Mouse (Mus musculus): ENCODE data around the gene Enoph1. TPM values are rescaled to one million over a fixed set of nuclear protein-coding genes. Genes with fewer than 3 reads are reported as not detected.

Enoph1 gene
- total and polyA plus RNA-seq, 2 experiments from 2014 or later: 49.0 to 55.6 TPM

DNA sequence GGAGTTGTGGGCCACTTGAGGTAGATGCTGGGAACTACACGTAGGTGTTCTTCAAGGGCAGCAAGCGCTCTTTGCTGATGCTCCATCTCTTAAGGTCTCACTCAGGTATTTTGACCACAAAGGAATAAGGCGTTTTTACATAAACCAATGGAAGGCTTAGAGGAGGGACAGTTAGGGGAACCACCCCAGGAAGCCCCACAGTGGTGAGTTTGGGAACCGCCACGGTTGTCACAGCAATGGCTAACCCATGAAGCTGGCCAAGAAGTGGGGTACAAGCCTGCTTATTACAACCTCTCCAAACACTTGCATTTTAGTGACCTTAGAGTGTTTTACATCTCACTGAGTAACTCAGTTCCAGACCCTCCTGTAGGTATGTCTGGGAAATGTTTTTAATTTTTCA lies 31.8 kb downstream of the Enoph1 start:
- 89% methylated on average over 5 of the region's 5 CpGs for WGBS
- Histone ChIP-seq H3K9me3 (ENCODE audit: low read length) (no peaks in the 10 kb centered on the region), H3K9ac (replicated peaks; ENCODE audit: low read length) (no peak overlapping the region), H3K27me3 (ENCODE audit: insufficient read depth, low read length) (no peaks in the 10 kb centered on the region), H3K27ac (no peak overlapping the region), H3K4me2 (ENCODE audit: low read depth, low read length) (no peak overlapping the region), H3K4me1 (ENCODE audit: insufficient read depth, low read length) (no peaks in the 10 kb centered on the region), H3K4me3 (ENCODE audit: low read length) (no peak overlapping the region), H3K36me3 (ENCODE audit: insufficient read depth, low read length) (peaks cover 13% of the 10 kb centered on the region)
- 0 out of 2 replicates have a peak, but pooled peaks have one; percentile 18 for TF ChIP-seq CTCF (IDR thresholded peaks at IDR 0.05; ENCODE audit: low read depth)
- DNase-seq (ENCODE audit: low spot score): no peak
- no peak for ATAC-seq

DNA sequence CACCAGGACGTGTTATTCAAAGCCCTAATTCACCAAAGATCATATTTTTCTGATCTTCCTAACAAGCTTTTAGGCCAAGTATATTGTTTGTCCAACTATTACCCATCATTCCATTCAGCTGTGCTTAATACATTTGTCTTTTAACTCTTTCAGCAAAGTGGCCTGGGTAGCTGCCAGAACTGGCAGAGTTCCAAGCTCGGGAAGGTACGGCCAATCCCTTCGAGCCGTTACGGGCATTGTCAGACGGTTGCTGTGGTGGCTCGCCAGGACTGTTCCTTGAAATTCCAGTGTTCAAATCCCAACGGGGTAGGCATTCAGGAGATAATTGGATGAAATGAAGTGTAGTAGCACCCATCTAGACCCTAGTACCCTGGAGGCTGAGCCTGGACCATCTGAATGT lies 32.8 kb downstream of the Enoph1 start:
- Histone ChIP-seq H3K27me3 (ENCODE audit: insufficient read depth, low read length) (no peaks in the 10 kb centered on the region), H3K4me2 (ENCODE audit: low read depth, low read length) (no peak overlapping the region), H3K4me3 (ENCODE audit: low read length) (no peak overlapping the region), H3K9ac (replicated peaks; ENCODE audit: low read length) (no peak overlapping the region), H3K27ac (no peak overlapping the region), H3K36me3 (ENCODE audit: insufficient read depth, low read length) (peaks cover 8% of the 10 kb centered on the region), H3K9me3 (ENCODE audit: low read length) (no peaks in the 10 kb centered on the region), H3K4me1 (ENCODE audit: insufficient read depth, low read length) (no peaks in the 10 kb centered on the region)
- WGBS: 37% methylated on average over 9 of the region's 9 CpGs
- DNase-seq (ENCODE audit: low spot score) (peak; percentile 31), ATAC-seq (no peak)
- no peak for TF ChIP-seq CTCF (IDR thresholded peaks at IDR 0.05; ENCODE audit: low read depth)

DNA sequence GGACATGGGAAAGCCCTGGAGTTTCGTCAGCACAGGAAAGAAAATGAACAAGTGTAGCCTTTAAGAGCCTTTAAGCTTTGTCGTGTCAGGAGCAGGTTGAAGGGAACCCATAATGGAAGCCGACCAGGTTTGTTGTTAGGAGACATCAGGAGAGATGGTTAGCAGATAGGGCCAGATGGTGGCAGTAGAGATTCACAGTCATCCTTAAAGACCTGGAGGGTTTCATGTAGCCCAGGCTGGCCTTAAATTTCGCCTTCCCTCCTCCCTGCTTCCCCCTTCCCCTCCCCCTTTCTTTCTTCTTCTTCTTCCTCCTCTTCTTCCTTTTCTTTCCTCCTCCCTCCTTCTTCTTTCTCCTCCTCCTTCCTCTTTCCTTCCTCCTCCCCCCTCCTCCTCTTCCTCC lies 34.8 kb downstream of the Enoph1 start:
- ATAC-seq (no peak), DNase-seq (ENCODE audit: low spot score) (peak; percentile 70)
- Histone ChIP-seq H3K36me3 (ENCODE audit: insufficient read depth, low read length) (no peaks in the 10 kb centered on the region), H3K4me2 (ENCODE audit: low read depth, low read length) (no peak overlapping the region), H3K9ac (replicated peaks; ENCODE audit: low read length) (no peak overlapping the region), H3K4me3 (ENCODE audit: low read length) (no peak overlapping the region), H3K9me3 (ENCODE audit: low read length) (no peaks in the 10 kb centered on the region), H3K27me3 (ENCODE audit: insufficient read depth, low read length) (no peaks in the 10 kb centered on the region), H3K27ac (no peak overlapping the region), H3K4me1 (ENCODE audit: insufficient read depth, low read length) (0 out of 2 replicates have a peak, but pooled peaks cover 2% of the 10 kb centered on the region)
- TF ChIP-seq CTCF (IDR thresholded peaks at IDR 0.05; ENCODE audit: low read depth): peak; percentile 68
- 54% methylated on average over 4 of the region's 4 CpGs for WGBS

DNA sequence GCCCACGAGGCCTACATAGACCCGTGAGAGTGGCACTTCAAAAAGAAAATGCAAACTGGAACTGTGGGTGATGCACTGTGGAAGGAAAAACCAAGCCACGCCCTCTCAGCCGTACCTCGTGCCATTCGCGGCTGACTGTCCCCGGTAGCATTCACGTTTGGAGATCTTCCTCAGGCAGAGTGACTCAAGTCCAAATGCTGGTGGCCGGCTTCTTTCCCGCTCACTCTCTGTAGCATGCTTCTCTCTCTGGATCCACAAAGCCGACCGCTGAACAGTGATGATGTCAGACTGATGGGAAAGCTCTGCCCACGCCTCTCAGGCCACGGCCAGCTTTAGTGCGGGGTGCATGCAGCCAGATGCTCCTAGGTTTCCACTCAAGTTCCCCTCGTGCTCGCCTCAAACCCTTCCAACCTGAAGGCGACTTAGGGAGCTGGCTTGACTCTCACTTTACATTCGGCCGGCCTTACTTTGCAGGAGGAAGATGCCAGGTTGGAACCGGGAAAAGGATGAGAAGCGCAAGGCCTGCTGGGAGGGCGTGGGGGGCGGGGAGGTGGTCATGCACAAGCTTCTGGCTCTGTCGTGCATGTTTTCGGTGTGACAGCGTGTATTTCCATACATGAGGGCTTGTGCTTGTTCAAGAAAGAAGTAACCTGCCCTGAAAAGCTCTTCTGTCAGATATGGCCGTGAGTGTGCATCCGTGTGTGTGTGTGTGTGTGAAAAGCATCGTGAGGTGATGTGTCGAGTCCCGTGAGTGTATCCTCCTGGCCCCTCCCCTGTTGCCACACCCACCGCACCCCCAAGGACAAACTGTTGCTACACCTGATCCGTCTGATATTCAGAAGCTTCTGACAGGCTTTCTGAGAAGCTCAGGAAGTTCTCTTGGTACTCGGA lies 39.5 kb downstream of the Enoph1 start:
- WGBS: 39% methylated on average over 36 of the region's 36 CpGs
- ATAC-seq (peak; percentile 56), DNase-seq (ENCODE audit: low spot score) (peak; percentile 37)
- Histone ChIP-seq H3K9me3 (ENCODE audit: low read length) (no peaks in the 10 kb centered on the region), H3K4me1 (ENCODE audit: insufficient read depth, low read length) (0 out of 2 replicates have a peak, but pooled peaks cover 2% of the 10 kb centered on the region), H3K27me3 (ENCODE audit: insufficient read depth, low read length) (no peaks in the 10 kb centered on the region), H3K36me3 (ENCODE audit: insufficient read depth, low read length) (no peaks in the 10 kb centered on the region), H3K4me2 (ENCODE audit: low read depth, low read length) (peak overlapping the region; percentile 37), H3K4me3 (ENCODE audit: low read length) (peak overlapping the region; percentile 5; the same call in 1 of the 2 replicates), H3K27ac (no peak overlapping the region), H3K9ac (replicated peaks; ENCODE audit: low read length) (no peak overlapping the region)
- no peak for TF ChIP-seq CTCF (IDR thresholded peaks at IDR 0.05; ENCODE audit: low read depth)

DNA sequence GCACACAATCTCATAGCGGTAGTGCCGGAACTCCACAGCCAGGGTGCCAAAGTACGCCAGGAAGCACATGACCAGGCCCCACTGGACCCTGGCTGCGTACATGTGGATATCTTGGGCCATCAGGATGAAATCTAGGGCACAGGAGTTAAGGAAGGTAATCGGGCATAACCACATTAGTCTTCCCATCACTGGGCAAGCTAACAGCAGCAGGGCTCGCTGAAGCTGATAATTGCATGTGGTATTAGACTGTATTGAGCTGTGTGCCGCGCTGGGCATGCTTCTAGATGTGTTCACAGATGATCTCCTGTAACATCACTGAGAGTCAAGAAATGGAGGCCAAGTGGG lies 40.1 kb downstream of the Enoph1 start:
- WGBS: 59% methylated on average over 8 of the region's 8 CpGs
- 0 out of 2 replicates have a peak, but pooled peaks have one; percentile 7 for TF ChIP-seq CTCF (IDR thresholded peaks at IDR 0.05; ENCODE audit: low read depth)
- ATAC-seq (peak; percentile 59), DNase-seq (ENCODE audit: low spot score) (peak; percentile 45)
- H3K4me1 ChIP-seq (ENCODE audit: insufficient read depth, low read length): 0 out of 2 replicates have a peak, but pooled peaks cover 2% of the 10 kb centered on the region
- no peak overlapping the region for H3K4me2 ChIP-seq (ENCODE audit: low read depth, low read length)
- H3K27me3 ChIP-seq (ENCODE audit: insufficient read depth, low read length): no peaks in the 10 kb centered on the region
- no peak overlapping the region for H3K27ac ChIP-seq
- no peaks in the 10 kb centered on the region for H3K36me3 ChIP-seq (ENCODE audit: insufficient read depth, low read length)
- no peak overlapping the region for H3K4me3 ChIP-seq (ENCODE audit: low read length)
- H3K9ac ChIP-seq (replicated peaks; ENCODE audit: low read length): no peak overlapping the region
- no peaks in the 10 kb centered on the region for H3K9me3 ChIP-seq (ENCODE audit: low read length)

DNA sequence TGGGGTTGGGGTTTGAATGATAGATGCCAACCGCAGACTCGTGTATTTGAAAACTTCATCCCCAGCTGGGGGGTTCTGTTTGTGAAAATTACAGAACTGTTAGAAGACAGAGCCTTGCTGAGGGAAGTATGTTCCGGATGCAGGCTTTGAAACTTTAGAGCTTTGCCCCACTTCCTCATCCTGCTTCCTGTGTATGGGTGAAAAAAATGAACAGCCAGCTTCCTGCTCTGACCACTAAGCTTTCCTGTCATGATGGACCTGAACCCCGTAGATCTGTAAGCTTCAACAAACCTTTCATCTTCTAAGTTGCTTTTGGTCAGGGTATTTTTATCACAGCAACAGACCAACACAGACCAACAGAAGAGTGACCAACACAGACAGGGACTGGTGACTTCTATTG lies 42.2 kb downstream of the Enoph1 start:
- TF ChIP-seq CTCF (IDR thresholded peaks at IDR 0.05; ENCODE audit: low read depth): no peak
- 93% methylated on average over 4 of the region's 4 CpGs for WGBS

More for the DNA sequence above, 42.2 kb downstream of the Enoph1 start:
- H3K27me3 ChIP-seq (ENCODE audit: insufficient read depth, low read length): no peaks in the 10 kb centered on the region
- no peak overlapping the region for H3K4me2 ChIP-seq (ENCODE audit: low read depth, low read length)
- H3K4me1 ChIP-seq (ENCODE audit: insufficient read depth, low read length): 0 out of 2 replicates have a peak, but pooled peaks cover 2% of the 10 kb centered on the region
- no peak for DNase-seq (ENCODE audit: low spot score)
- H3K9ac ChIP-seq (replicated peaks; ENCODE audit: low read length): no peak overlapping the region
- H3K36me3 ChIP-seq (ENCODE audit: insufficient read depth, low read length): no peaks in the 10 kb centered on the region
- H3K9me3 ChIP-seq (ENCODE audit: low read length): no peaks in the 10 kb centered on the region
- H3K4me3 ChIP-seq (ENCODE audit: low read length): no peak overlapping the region
- no peak for ATAC-seq
- no peak overlapping the region for H3K27ac ChIP-seq
